Mouse (Mus musculus) testis, adult 2 months (tissue): ENCODE results near the gene Nhlh1. TPM values are rescaled to one million over a fixed set of nuclear protein-coding genes. Genes with fewer than 3 reads are reported as not detected.

Experiments
- H3K27ac ChIP-seq: fragments of 200-500 bp; 2 replicates; pipeline ENCODE4 v1.5.1; 2012; ENCODE audit warnings: low read depth, low read length; ENCODE audit not compliant: control insufficient read depth, insufficient read depth
- H3K27me3 ChIP-seq: fragments of 200-500 bp; 2 replicates; pipeline ENCODE4 v1.6.1; 2012; ENCODE audit warnings: mild to moderate bottlenecking, low read length, moderate library complexity; ENCODE audit not compliant: control insufficient read depth, insufficient read depth
- H3K36me3 ChIP-seq: fragments of 200-500 bp; 2 replicates; pipeline ENCODE4 v1.6.1; 2012; ENCODE audit warnings: mild to moderate bottlenecking, low read length; ENCODE audit not compliant: control insufficient read depth, insufficient read depth
- H3K4me1 ChIP-seq: fragments of 200-500 bp; 2 replicates; pipeline ENCODE4 v1.6.1; 2012; ENCODE audit warnings: low read length; ENCODE audit not compliant: control insufficient read depth, insufficient read depth
- H3K4me3 ChIP-seq: fragments of 200-500 bp; 2 replicates; pipeline ENCODE4 v1.5.1; 2012; ENCODE audit warnings: low read depth, mild to moderate bottlenecking, low read length, moderate library complexity, mixed read lengths; ENCODE audit not compliant: control insufficient read depth
- CTCF ChIP-seq: fragments of 200-500 bp; IDR thresholded peaks from 2 replicates; pipeline ENCODE4 v1.5.1; 2012; ENCODE audit warnings: low read depth, mild to moderate bottlenecking, inconsistent platforms, low read length, moderate library complexity; ENCODE audit not compliant: control insufficient read depth, insufficient read depth, insufficient replicate concordance
- POLR2A ChIP-seq: fragments of 200-500 bp; IDR thresholded peaks from 2 replicates; pipeline ENCODE4 v1.6.1; 2012; ENCODE audit warnings: low read depth, mild to moderate bottlenecking, inconsistent platforms, low read length, moderate library complexity; ENCODE audit not compliant: control insufficient read depth
- polyA plus RNA-seq: library from polyadenylated mRNA; depleted of rRNA; stranded (reverse); fragments of >200 nt; gene quantifications from 2 replicates; pipeline ENCODE4 v1.2.3, GENCODE M21; 2012; rRNA removed

Nhlh1 gene
- polyA plus RNA-seq, result 0.24 and 0.33 TPM in 2 replicates

DNA sequence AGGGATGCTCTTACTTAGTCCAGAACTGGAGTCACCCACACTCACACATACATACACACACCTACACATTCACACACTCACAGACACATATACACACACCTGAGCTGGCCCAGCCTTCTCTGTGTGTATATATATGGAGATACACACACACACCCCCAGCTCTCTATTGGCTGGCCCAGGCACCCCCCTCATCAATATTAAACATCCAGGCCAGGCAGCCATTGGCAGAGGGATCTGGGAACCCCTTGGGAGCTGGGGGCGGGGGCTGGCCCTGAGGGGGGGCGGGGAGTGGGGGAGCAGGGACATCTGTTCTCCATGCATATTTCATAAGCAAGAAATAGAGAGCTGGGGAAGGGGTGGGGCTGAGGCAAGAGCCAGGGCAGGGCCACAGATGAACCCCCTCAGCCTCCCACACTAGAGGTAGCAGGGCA, at the start of gene Nhlh1:
Nhlh1 (minus strand) TSS at position 83 of the 431 bp plus-strand sequence.
- Histone ChIP-seq H3K27me3 (no peaks in the 10 kb centered on the region; the same call in 1 of the 2 replicates), H3K4me3 (no peak within 1 kb of the TSS), H3K36me3 (no peaks in the 10 kb centered on the region), H3K4me1 (peaks cover 19% of the 10 kb centered on the region), H3K27ac (no peak within 1 kb of the TSS)
- TF ChIP-seq CTCF (no peak), POLR2A (no peak)

GRCm38 (mm10) chr1:172105101-172105500, 47.7 kb upstream of the Nhlh1 start:
- Histone ChIP-seq H3K4me3 (no peak overlapping the region), H3K4me1 (no peaks in the 10 kb centered on the region; the same call in 1 of the 2 replicates), H3K36me3 (peaks cover 6% of the 10 kb centered on the region), H3K27ac (no peak overlapping the region), H3K27me3 (no peaks in the 10 kb centered on the region)
- TF ChIP-seq POLR2A (no peak), CTCF (no peak)

DNA sequence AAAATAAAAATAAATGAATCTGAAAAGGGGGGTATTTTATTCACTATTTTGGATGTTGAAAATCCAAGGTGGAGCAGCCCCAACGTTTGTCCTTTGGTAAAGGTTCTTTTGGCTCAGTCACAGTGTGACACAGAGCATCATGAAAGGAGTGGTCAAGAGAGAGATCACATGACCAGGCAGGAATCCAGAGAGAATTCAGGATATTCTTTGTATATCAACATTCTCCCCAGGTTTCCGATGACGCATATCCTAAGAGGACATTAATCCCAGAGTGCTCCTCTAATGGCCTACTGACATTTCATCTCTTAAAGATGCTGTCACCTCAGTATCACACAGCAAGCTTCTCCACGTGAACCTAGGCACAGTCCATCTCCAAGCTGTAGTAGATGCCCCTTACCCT, 46.2 kb upstream of the Nhlh1 start:
- Histone ChIP-seq H3K4me1 (no peaks in the 10 kb centered on the region; the same call in 1 of the 2 replicates), H3K4me3 (no peak overlapping the region), H3K27ac (no peak overlapping the region), H3K36me3 (peaks cover 6% of the 10 kb centered on the region), H3K27me3 (no peaks in the 10 kb centered on the region)
- TF ChIP-seq CTCF, result no peak
- no peak for TF ChIP-seq POLR2A

- TF ChIP-seq POLR2A, result no peak
- no peak overlapping the region for H3K4me3 ChIP-seq
Observed at GRCm38 (mm10) chr1:172099325-172100033, 42.1 kb upstream of the Nhlh1 start.

DNA sequence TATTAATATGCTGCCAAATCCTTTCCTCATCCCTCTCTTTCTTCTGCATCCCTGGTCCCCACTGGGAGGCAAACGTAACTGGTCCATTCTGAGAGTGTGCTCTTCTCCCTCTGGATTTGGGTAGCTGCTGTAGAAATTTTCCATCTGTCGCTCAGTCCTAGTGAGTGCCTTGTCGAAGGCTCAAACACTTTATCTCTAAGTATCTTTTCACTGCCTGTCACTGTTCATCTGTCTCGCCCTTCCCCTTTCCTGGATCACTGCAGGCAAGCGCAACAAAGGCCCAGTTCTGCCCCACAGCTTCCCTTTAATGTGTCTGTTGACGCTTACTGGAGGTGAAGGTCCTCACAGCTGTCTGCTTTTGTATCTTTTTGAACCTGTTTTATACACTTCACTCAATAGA, 37.8 kb upstream of the Nhlh1 start:
- Histone ChIP-seq H3K27me3 (no peaks in the 10 kb centered on the region), H3K4me3 (no peak overlapping the region), H3K27ac (no peak overlapping the region), H3K4me1 (no peaks in the 10 kb centered on the region), H3K36me3 (no peaks in the 10 kb centered on the region)
- TF ChIP-seq POLR2A (no peak), CTCF (no peak)

More at GRCm38 (mm10) chr1:172099325-172100033, 42.1 kb upstream of the Nhlh1 start:
- no peaks in the 10 kb centered on the region for H3K27me3 ChIP-seq
- peaks cover 6% of the 10 kb centered on the region for H3K36me3 ChIP-seq
- H3K4me1 ChIP-seq, result no peaks in the 10 kb centered on the region
- no peak overlapping the region for H3K27ac ChIP-seq

GRCm38 (mm10) chr1:172094295-172094694, 36.9 kb upstream of the Nhlh1 start:
- Histone ChIP-seq H3K27ac (no peak overlapping the region), H3K36me3 (no peaks in the 10 kb centered on the region), H3K27me3 (no peaks in the 10 kb centered on the region), H3K4me3 (no peak overlapping the region), H3K4me1 (no peaks in the 10 kb centered on the region)
- TF ChIP-seq POLR2A (no peak), CTCF (no peak)

DNA sequence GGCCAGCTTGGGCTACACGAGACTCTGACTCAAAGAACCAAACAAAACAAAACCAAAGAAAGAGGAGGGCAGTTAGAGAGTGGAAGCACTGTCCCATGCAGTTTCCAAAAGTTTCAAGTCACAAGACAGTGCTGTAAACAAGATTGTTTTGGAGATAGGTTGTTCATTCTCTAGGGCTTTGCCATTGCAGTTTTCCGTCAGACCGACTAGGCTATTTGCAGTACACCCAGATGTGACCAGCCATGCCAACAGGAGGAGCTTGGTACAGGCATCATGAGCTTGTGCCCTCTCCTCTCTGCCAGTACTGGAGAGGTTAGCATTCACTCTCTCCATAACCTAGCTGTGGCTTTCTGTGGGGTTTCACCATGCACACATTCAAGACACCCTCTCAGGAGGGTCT, 36.1 kb upstream of the Nhlh1 start:
- TF ChIP-seq CTCF, result no peak
- no peak for TF ChIP-seq POLR2A
- H3K36me3 ChIP-seq, result no peaks in the 10 kb centered on the region
- no peak overlapping the region for H3K4me3 ChIP-seq

DNA sequence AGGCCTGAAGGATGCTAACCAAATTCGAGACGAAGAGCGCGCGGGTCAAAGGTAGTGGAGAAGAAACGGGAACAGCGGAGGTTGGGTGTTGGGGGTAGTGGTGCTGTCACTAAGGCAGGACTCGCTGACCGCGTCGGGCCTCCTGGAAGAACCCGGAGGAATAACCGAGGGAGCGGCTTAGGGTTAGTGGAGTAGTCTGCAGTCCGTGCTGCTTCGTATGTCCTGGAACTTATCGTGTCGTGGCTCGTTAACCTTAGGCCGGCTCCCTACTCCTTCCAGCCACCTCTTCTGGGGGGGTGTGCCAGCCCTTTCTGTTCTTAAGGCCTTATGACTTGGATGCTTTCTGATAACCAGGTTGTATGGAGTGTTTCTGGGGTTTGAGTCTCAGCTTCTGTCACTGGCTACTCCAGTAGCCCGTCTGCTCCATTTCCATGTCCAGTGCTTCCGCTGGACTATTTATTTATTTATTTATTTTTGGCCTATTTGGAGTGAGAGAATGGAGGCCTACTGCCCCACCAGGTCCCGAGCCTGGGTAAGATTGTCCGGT, 25.6 kb upstream of the Nhlh1 start:
- Histone ChIP-seq H3K4me1 (no peaks in the 10 kb centered on the region; the same call in 1 of the 2 replicates), H3K27me3 (no peaks in the 10 kb centered on the region), H3K27ac (peak overlapping the region; percentile 84), H3K4me3 (peak overlapping the region; percentile 96), H3K36me3 (no peaks in the 10 kb centered on the region)
- TF ChIP-seq CTCF (no peak), POLR2A (no peak)

More for the DNA sequence above, 36.1 kb upstream of the Nhlh1 start:
- H3K27me3 ChIP-seq, result no peaks in the 10 kb centered on the region
- no peaks in the 10 kb centered on the region for H3K4me1 ChIP-seq
- no peak overlapping the region for H3K27ac ChIP-seq
